Mouse (Mus musculus): ENCODE measurements around the gene Rer1. TPM values are rescaled to one million over a fixed set of nuclear protein-coding genes. Genes with fewer than 3 reads are reported as not detected.

The Rer1 gene
- polyA plus RNA-seq, 1 experiment from 2014 or later = 152 TPM

DNA sequence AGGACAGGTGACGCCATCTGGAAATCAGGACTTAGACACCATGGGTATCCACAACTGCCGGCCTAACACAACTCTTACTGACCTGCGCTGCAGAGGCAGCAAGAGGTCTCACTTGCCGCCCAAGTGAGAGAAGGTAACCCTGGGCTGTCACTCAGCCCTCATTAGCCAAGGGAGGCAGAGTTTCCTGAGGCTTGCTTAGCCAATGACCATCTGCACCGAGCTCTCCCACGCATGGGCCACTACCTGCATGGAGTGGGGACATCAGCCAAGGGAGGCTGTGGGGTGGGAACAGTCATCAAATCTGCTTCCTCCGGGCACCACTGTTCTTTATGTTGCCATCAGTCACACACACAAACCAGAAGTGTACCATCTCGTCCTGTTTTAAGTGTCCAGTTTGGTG, 9.8 kb upstream of the Rer1 start:
- Histone ChIP-seq H3K9me3 (ENCODE audit: control insufficient read depth, low read length) (no peaks in the 10 kb centered on the region), H3K4me2 (no peak overlapping the region), H3K4me3 (ENCODE audit: low read depth, low read length) (no peak overlapping the region), H3K36me3 (ENCODE audit: control insufficient read depth, insufficient read depth, low read length) (no peaks in the 10 kb centered on the region), H3K4me1 (ENCODE audit: control insufficient read depth, insufficient read depth, low read length) (peaks cover 5% of the 10 kb centered on the region; the same call in 1 of the 2 replicates), H3K9ac (ENCODE audit: low read length) (no peak overlapping the region), H3K27ac (ENCODE audit: low read depth, low read length) (no peak overlapping the region), H3K27me3 (ENCODE audit: control insufficient read depth, insufficient read depth, low read length) (no peaks in the 10 kb centered on the region)
- WGBS = 88% methylated on average over 8 of the region's 8 CpGs
- DNase-seq (ENCODE audit: low spot score, missing footprints) (no peak), ATAC-seq (ENCODE audit: low FRiP score) (peak; percentile 34; the same call in 1 of the 2 replicates)

DNA sequence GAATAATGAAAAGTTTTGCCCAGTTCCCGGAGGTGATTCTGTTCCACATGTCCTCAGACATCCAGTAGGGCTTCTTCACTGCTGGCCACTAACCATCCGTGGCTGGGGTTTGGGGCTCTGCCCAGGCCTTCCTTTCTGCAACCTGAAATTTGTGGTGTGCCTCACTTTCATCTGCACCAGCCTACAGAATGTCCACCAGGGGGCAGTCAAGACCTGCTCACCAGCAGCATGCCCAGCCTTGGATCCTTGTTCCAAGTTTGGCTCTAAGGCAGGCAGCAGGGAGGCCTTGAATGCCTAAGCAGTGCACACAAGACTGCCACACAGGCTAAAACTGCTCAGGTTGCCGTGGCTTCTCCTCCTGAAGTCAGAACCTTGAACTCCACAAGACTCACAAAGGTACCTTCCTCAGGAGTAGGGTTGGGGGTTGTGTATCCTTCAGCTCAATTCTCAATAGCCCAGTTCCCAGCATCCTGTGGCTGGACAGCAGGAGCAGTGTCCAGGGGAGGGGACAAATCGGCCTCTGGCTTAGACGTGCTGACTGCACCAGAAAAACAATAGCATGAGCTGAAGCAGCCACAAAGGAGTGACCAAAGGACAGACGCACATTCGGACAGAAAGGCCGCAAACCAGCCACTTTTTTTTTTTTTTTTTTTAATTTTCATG, 9.2 kb upstream of the Rer1 start:
- no peaks in the 10 kb centered on the region for H3K27me3 ChIP-seq (ENCODE audit: control insufficient read depth, insufficient read depth, low read length)
- peak; percentile 79 for ATAC-seq (ENCODE audit: low FRiP score)
- H3K4me2 ChIP-seq = no peak overlapping the region
- 43% methylated on average over 8 of the region's 8 CpGs for WGBS
- H3K4me1 ChIP-seq (ENCODE audit: control insufficient read depth, insufficient read depth, low read length) = peaks cover 3% of the 10 kb centered on the region; the same call in 1 of the 2 replicates
- H3K36me3 ChIP-seq (ENCODE audit: control insufficient read depth, insufficient read depth, low read length) = no peaks in the 10 kb centered on the region
- peak overlapping the region; percentile 13; the same call in 1 of the 2 replicates for H3K9ac ChIP-seq (ENCODE audit: low read length)
- H3K27ac ChIP-seq (ENCODE audit: low read depth, low read length) = no peak overlapping the region
- no peaks in the 10 kb centered on the region for H3K9me3 ChIP-seq (ENCODE audit: control insufficient read depth, low read length)
- no peak overlapping the region for H3K4me3 ChIP-seq (ENCODE audit: low read depth, low read length)
- peak; percentile 96 for DNase-seq (ENCODE audit: low spot score, missing footprints)

GRCm38 (mm10) chr4:155094565-155094964, 8.4 kb upstream of the Rer1 start:
- Histone ChIP-seq H3K4me2 (no peak overlapping the region), H3K9me3 (ENCODE audit: control insufficient read depth, low read length) (no peaks in the 10 kb centered on the region), H3K27ac (ENCODE audit: low read depth, low read length) (no peak overlapping the region), H3K27me3 (ENCODE audit: control insufficient read depth, insufficient read depth, low read length) (no peaks in the 10 kb centered on the region), H3K4me1 (ENCODE audit: control insufficient read depth, insufficient read depth, low read length) (no peaks in the 10 kb centered on the region), H3K9ac (ENCODE audit: low read length) (no peak overlapping the region), H3K4me3 (ENCODE audit: low read depth, low read length) (no peak overlapping the region), H3K36me3 (ENCODE audit: control insufficient read depth, insufficient read depth, low read length) (no peaks in the 10 kb centered on the region)
- peak; percentile 71 for ATAC-seq (ENCODE audit: low FRiP score)
- peak; percentile 91 for DNase-seq (ENCODE audit: low spot score, missing footprints)
- WGBS = 70% methylated on average over 3 of the region's 3 CpGs

- DNase-seq (ENCODE audit: low spot score, missing footprints) (no peak), ATAC-seq (ENCODE audit: low FRiP score) (no peak)
- Histone ChIP-seq H3K9me3 (ENCODE audit: control insufficient read depth, low read length) (no peaks in the 10 kb centered on the region), H3K27ac (ENCODE audit: low read depth, low read length) (no peak overlapping the region), H3K4me3 (ENCODE audit: low read depth, low read length) (no peak overlapping the region), H3K4me1 (ENCODE audit: control insufficient read depth, insufficient read depth, low read length) (no peaks in the 10 kb centered on the region), H3K9ac (ENCODE audit: low read length) (peak overlapping the region; percentile 20; the same call in 1 of the 2 replicates), H3K36me3 (ENCODE audit: control insufficient read depth, insufficient read depth, low read length) (no peaks in the 10 kb centered on the region), H3K27me3 (ENCODE audit: control insufficient read depth, insufficient read depth, low read length) (no peaks in the 10 kb centered on the region), H3K4me2 (no peak overlapping the region)
- 85% methylated on average over 7 of the region's 7 CpGs for WGBS
Measured at GRCm38 (mm10) chr4:155093431-155094149, 7.4 kb upstream of the Rer1 start.

- DNase-seq (ENCODE audit: low spot score, missing footprints) = no peak
- H3K9me3 ChIP-seq (ENCODE audit: control insufficient read depth, low read length) = no peaks in the 10 kb centered on the region
- no peak for ATAC-seq (ENCODE audit: low FRiP score)
- WGBS = 91% methylated on average over 19 of the region's 19 CpGs
- no peak overlapping the region; the same call in 1 of the 2 replicates for H3K9ac ChIP-seq (ENCODE audit: low read length)
- H3K4me2 ChIP-seq = no peak overlapping the region
- H3K4me1 ChIP-seq (ENCODE audit: control insufficient read depth, insufficient read depth, low read length) = no peaks in the 10 kb centered on the region
- no peaks in the 10 kb centered on the region for H3K27me3 ChIP-seq (ENCODE audit: control insufficient read depth, insufficient read depth, low read length)
- H3K4me3 ChIP-seq (ENCODE audit: low read depth, low read length) = no peak overlapping the region
- no peaks in the 10 kb centered on the region for H3K36me3 ChIP-seq (ENCODE audit: control insufficient read depth, insufficient read depth, low read length)
- no peak overlapping the region for H3K27ac ChIP-seq (ENCODE audit: low read depth, low read length)
Measured at GRCm38 (mm10) chr4:155092718-155093430, 6.7 kb upstream of the Rer1 start.

DNA sequence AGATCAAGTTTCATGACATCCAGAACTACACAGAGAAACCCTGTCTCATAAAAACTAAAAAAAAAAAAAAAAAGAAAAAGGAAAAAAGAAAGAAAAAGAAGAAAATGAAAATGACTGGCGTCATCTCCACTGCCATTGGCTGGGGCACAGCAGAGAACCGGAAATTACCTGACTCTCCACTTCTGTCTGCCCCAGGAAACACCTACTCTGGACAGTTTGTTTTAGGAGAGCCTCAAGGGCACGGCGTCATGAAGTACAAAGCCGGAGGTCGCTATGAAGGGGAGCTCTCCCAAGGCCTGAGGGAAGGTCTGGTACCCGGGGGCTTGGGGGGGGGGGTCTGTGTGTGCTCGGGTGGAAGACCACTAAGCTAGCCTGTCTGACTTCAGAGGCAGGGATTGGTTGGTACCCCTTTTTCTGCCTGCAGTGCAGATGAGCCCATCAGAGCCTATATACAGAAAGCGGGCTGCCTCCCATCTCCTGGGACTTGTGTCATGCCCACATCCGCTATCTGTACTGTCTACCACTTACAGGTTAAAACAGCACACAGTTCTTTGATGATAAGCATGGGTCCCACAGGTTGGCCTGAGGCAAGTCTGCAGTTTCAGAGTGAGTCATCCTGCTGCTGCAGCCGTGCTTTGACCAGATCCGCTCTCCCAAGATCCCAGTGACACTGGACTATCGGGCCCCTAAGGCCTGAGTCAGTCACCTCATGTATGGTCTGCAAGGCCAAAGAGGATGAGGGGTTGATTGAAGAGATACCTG, 4.7 kb upstream of the Rer1 start:
- Histone ChIP-seq H3K9me3 (ENCODE audit: control insufficient read depth, low read length) (no peaks in the 10 kb centered on the region), H3K4me3 (ENCODE audit: low read depth, low read length) (no peak overlapping the region), H3K4me2 (no peak overlapping the region), H3K27me3 (ENCODE audit: control insufficient read depth, insufficient read depth, low read length) (no peaks in the 10 kb centered on the region), H3K36me3 (ENCODE audit: control insufficient read depth, insufficient read depth, low read length) (no peaks in the 10 kb centered on the region), H3K4me1 (ENCODE audit: control insufficient read depth, insufficient read depth, low read length) (peaks cover 8% of the 10 kb centered on the region), H3K9ac (ENCODE audit: low read length) (no peak overlapping the region), H3K27ac (ENCODE audit: low read depth, low read length) (no peak overlapping the region)
- DNase-seq (ENCODE audit: low spot score, missing footprints) = no peak
- WGBS = 96% methylated on average over 13 of the region's 13 CpGs
- no peak for ATAC-seq (ENCODE audit: low FRiP score)

DNA sequence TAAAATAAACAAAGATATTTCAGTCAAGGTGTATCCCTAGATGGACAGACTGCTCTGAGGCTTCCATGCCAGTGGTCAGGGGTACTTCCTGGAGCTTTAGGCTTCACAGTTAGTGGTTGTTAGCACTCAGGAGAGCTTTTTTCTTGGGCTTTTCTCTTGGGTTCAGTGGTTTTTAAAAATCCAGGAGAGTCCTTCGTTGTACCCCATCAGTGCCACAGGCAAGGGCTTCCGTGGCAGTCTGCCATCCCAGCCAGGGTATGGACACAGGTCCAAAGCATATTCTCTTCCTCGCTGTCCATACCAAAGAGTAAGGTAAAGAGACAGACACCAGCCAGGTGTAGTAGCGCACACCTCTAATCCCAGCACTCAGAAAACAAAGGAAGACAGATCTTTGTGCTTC, 4.0 kb upstream of the Rer1 start:
- Histone ChIP-seq H3K4me1 (ENCODE audit: control insufficient read depth, insufficient read depth, low read length) (peaks cover 11% of the 10 kb centered on the region), H3K4me3 (ENCODE audit: low read depth, low read length) (no peak overlapping the region), H3K36me3 (ENCODE audit: control insufficient read depth, insufficient read depth, low read length) (no peaks in the 10 kb centered on the region), H3K9ac (ENCODE audit: low read length) (no peak overlapping the region), H3K4me2 (no peak overlapping the region), H3K27ac (ENCODE audit: low read depth, low read length) (no peak overlapping the region), H3K9me3 (ENCODE audit: control insufficient read depth, low read length) (no peaks in the 10 kb centered on the region), H3K27me3 (ENCODE audit: control insufficient read depth, insufficient read depth, low read length) (no peaks in the 10 kb centered on the region)
- WGBS = 95% methylated on average over 4 of the region's 4 CpGs
- ATAC-seq (ENCODE audit: low FRiP score) = no peak
- no peak for DNase-seq (ENCODE audit: low spot score, missing footprints)

DNA sequence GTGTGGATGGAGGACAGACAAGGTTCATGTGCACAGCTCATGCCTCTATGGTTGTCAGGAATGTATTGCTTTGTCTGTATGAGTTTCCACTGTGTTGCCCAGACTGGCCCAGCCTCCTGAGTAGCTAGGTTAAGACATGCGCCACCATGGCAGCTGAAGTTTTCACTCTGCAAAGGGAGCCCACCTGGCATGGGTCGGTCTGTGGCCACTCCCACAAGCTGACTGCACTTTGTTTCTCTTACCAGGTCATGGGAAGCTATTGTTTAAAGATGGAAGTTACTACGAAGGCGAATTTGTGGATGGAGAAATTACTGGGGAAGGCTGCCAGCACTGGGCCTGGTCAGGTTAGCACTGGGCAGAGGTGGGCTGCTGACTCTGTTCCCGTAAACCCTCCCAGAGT, 3.1 kb upstream of the Rer1 start:
- DNase-seq (ENCODE audit: low spot score, missing footprints) (no peak), ATAC-seq (ENCODE audit: low FRiP score) (no peak)
- Histone ChIP-seq H3K9ac (ENCODE audit: low read length) (no peak overlapping the region), H3K27ac (ENCODE audit: low read depth, low read length) (no peak overlapping the region), H3K27me3 (ENCODE audit: control insufficient read depth, insufficient read depth, low read length) (no peaks in the 10 kb centered on the region), H3K4me2 (no peak overlapping the region), H3K36me3 (ENCODE audit: control insufficient read depth, insufficient read depth, low read length) (no peaks in the 10 kb centered on the region), H3K9me3 (ENCODE audit: control insufficient read depth, low read length) (no peaks in the 10 kb centered on the region), H3K4me1 (ENCODE audit: control insufficient read depth, insufficient read depth, low read length) (peaks cover 17% of the 10 kb centered on the region), H3K4me3 (ENCODE audit: low read depth, low read length) (no peak overlapping the region)
- WGBS = 89% methylated on average over 5 of the region's 5 CpGs

Data from midbrain, embryonic 11.5 days (tissue).